Mouse (Mus musculus): ENCODE measurements around the gene Cpe.

DNA sequence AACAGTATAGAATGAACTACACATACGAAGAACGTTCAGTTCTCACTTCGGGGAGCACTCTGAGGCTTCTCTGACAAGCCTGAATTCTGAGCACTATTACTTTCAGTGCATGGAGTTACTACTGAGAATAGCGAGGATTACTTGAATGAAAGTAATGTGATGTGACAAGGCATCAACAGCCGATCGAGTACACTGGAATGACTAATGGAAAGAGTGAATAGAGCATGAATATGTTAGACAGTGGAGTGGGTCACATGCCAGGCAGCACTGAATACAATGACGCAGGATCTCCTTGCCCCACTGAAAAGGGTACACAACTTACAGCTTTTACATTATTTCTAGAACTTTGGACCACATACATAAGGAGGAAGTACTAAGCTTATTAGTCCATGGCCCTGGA lies 149.4 kb downstream of the Cpe start:
- TF ChIP-seq USF2 (IDR thresholded peaks at IDR 0.05; ENCODE audit: borderline replicate concordance in 1 of 2, insufficient read depth in 1 of 2, low read depth in 1 of 2, low read length in 2 of 2): no peak
- no peak for TF ChIP-seq POLR2A (IDR thresholded peaks at IDR 0.05; ENCODE audit: control insufficient read depth in 1 of 2, insufficient read depth in 1 of 2, low read depth in 1 of 2, low read length in 2 of 2, poor library complexity in 1 of 2)
- no peak for TF ChIP-seq GATA1 (IDR thresholded peaks at IDR 0.05; ENCODE audit: low read depth, low read length)
- TF ChIP-seq CTCF (IDR thresholded peaks at IDR 0.05 in 2 of 3, conservative IDR thresholded peaks at IDR 0.05 in 1 of 3; ENCODE audit: control insufficient read depth in 1 of 3, insufficient read depth in 1 of 3, low read depth in 2 of 3, low read length in 3 of 3, poor library complexity in 1 of 3, severe bottlenecking in 1 of 3): no peak
- TF ChIP-seq USF1 (IDR thresholded peaks at IDR 0.05; ENCODE audit: low read depth, low read length): no peak
- TF ChIP-seq ZC3H11A (IDR thresholded peaks at IDR 0.05; ENCODE audit: low read depth, low read length): no peak
- TF ChIP-seq NRF1 (IDR thresholded peaks at IDR 0.05; ENCODE audit: insufficient read depth, low read depth, low read length, poor library complexity, severe bottlenecking): no peak
- TF ChIP-seq E2F4 (IDR thresholded peaks at IDR 0.05; ENCODE audit: borderline replicate concordance, low read depth, low read length): no peak
- no peak for TF ChIP-seq MAFK (IDR thresholded peaks at IDR 0.05; ENCODE audit: borderline replicate concordance, low read depth, low read length)
- no peak for TF ChIP-seq TCF12 (IDR thresholded peaks at IDR 0.05; ENCODE audit: low read depth, low read length)

Data from MEL (cell line).